ENCODE assay signal across 29 mouse cellular contexts in genomic region chr6:142451381-142451780, GRCm38 (mm10). TPM values are rescaled to one million over a fixed set of nuclear protein-coding genes. Genes with fewer than 3 reads are reported as not detected.
DNase-seq lines count a peak whose midpoint lies in the region; ATAC-seq lines count a peak whose summit lies in the region.
"Had no signal": no experiment of that assay in that cellular context is flagged by ENCODE, and none has a peak within 500 bp of the region (broad histone marks: within the 10 kb centered on the region; RNA-seq: fewer than 3 reads in every experiment).

No protein-coding gene starts in this region.

- H3K4me3 ChIP-seq in heart, embryonic 13.5 days = no peak overlapping the region
- no peak overlapping the region for H3K4me3 ChIP-seq in kidney, embryonic 14.5 days (ENCODE audit: low read length)
- H3K4me3 ChIP-seq: heart, embryonic 10.5 days; hindbrain, embryonic 15.5 days; intestine, embryonic 15.5 days; limb, embryonic 15.5 days; midbrain, embryonic 12.5 days; neural tube, embryonic 15.5 days had no signal

- H3K9ac ChIP-seq in heart, embryonic 13.5 days = no peak overlapping the region
- H3K9ac ChIP-seq in kidney, embryonic 14.5 days (ENCODE audit: low read depth, low read length) = no peak overlapping the region
- H3K9ac ChIP-seq: forebrain, postnatal 0 days; hindbrain, embryonic 15.5 days; intestine, embryonic 15.5 days; limb, embryonic 15.5 days; lung, embryonic 14.5 days; midbrain, embryonic 12.5 days; neural tube, embryonic 15.5 days had no signal

- no peaks in the 10 kb centered on the region for H3K4me1 ChIP-seq in heart, embryonic 13.5 days
- H3K4me1 ChIP-seq in kidney, embryonic 14.5 days (ENCODE audit: control insufficient read depth, insufficient read depth, low read length) = no peaks in the 10 kb centered on the region
- H3K4me1 ChIP-seq: heart, embryonic 10.5 days; hindbrain, embryonic 15.5 days; intestine, embryonic 15.5 days; limb, embryonic 15.5 days; midbrain, embryonic 12.5 days; neural tube, embryonic 15.5 days had no signal

- H3K27me3 ChIP-seq in heart, embryonic 13.5 days (replicated peaks) = 0 out of 2 replicates have a peak, but pooled peaks cover 3% of the 10 kb centered on the region
- H3K27me3 ChIP-seq in kidney, embryonic 14.5 days (ENCODE audit: control insufficient read depth, insufficient read depth, low read length) = no peaks in the 10 kb centered on the region
- H3K27me3 ChIP-seq: hindbrain, embryonic 15.5 days; intestine, embryonic 15.5 days; limb, embryonic 15.5 days; midbrain, embryonic 12.5 days; neural tube, embryonic 15.5 days had no signal

- no peaks in the 10 kb centered on the region for H3K36me3 ChIP-seq in heart, embryonic 13.5 days
- H3K36me3 ChIP-seq in kidney, embryonic 14.5 days (ENCODE audit: control insufficient read depth, insufficient read depth, low read length) = no peaks in the 10 kb centered on the region
- H3K36me3 ChIP-seq: heart, embryonic 10.5 days; hindbrain, embryonic 15.5 days; intestine, embryonic 15.5 days; limb, embryonic 15.5 days; midbrain, embryonic 12.5 days; neural tube, embryonic 15.5 days had no signal

- no peak overlapping the region for H3K27ac ChIP-seq in heart, embryonic 13.5 days (replicated peaks)
- no peak overlapping the region for H3K27ac ChIP-seq in kidney, embryonic 14.5 days (ENCODE audit: low read depth, low read length)
- H3K27ac ChIP-seq: heart, embryonic 10.5 days; hindbrain, embryonic 15.5 days; intestine, embryonic 15.5 days; limb, embryonic 15.5 days; midbrain, embryonic 12.5 days; neural tube, embryonic 15.5 days had no signal

- no peaks in the 10 kb centered on the region for H3K9me3 ChIP-seq in heart, embryonic 13.5 days
- H3K9me3 ChIP-seq in kidney, embryonic 14.5 days (ENCODE audit: control insufficient read depth, low read length) = no peaks in the 10 kb centered on the region
- H3K9me3 ChIP-seq: heart, embryonic 10.5 days; hindbrain, embryonic 15.5 days; intestine, embryonic 15.5 days; limb, embryonic 15.5 days; midbrain, embryonic 12.5 days; neural tube, embryonic 15.5 days had no signal

- WGBS in heart, embryonic 13.5 days = 54% methylated on average over 12 of the region's 12 CpGs
- WGBS in kidney, embryonic 14.5 days = 66% methylated on average over 12 of the region's 12 CpGs

- intact Hi-C loops in heart, postnatal 25 days (cut with DNase I) = no loop called here

- H3K4me2 ChIP-seq in heart, embryonic 13.5 days = 0 out of 2 replicates have a peak overlapping the region, but pooled peaks have one; percentile 25
- no peak overlapping the region for H3K4me2 ChIP-seq in kidney, embryonic 14.5 days (replicated peaks; ENCODE audit: low read depth, low read length)
- H3K4me2 ChIP-seq: hindbrain, embryonic 15.5 days; intestine, embryonic 15.5 days; limb, embryonic 15.5 days; lung, embryonic 14.5 days; midbrain, embryonic 12.5 days; neural tube, embryonic 15.5 days had no signal

- DNase-seq in adrenal gland, postnatal 10 days = peak; percentile 15
- DNase-seq in adrenal gland, adult 8-10 months = no peak
- DNase-seq in heart, postnatal 25 days (ENCODE audit: low spot score) = no peak
- DNase-seq in kidney, adult 9 months = peak; percentile 14
- DNase-seq in lung, postnatal 25 days (ENCODE audit: low spot score) = peak; percentile 16
- DNase-seq in lung, postnatal 10 days = no peak
- DNase-seq: adrenal gland, postnatal 25 days; cerebellum, adult 8-10 months; forebrain, postnatal 0 days; gastrocnemius, postnatal 14 days; layer of hippocampus, adult 9-11 months; lung, embryonic 14.5 days; thymus, adult 18-20 months; thymus, postnatal 36 days had no signal

- ATAC-seq in heart, embryonic 13.5 days (ENCODE audit: extremely low read depth, insufficient number of reproducible peaks, low FRiP score, low TSS enrichment) = no peak
- ATAC-seq in kidney, embryonic 14.5 days (ENCODE audit: low FRiP score, low TSS enrichment) = no peak
- ATAC-seq: forebrain, postnatal 0 days; intestine, embryonic 15.5 days had no signal

RNA-seq across cellular contexts. Expression of gene Gys2, which starts 21.5 kb away (rescaled TPM):
- total RNA-seq in adrenal gland, postnatal 10 days (2021) = 10 to 100 TPM in 1 of 2 experiments, 1 to 10 TPM in 1; 9.9 to 42.7 TPM
- 10 to 100 TPM in 1 of 4 experiments, 1 to 10 TPM in 3; 1.4 to 10.7 (median 5.0) TPM for total RNA-seq in adrenal gland, adult 8-10 months (2022)
- polyA plus RNA-seq in heart, embryonic 13.5 days (2015; fragmentation: Nextera tagmentation; extraction: Ambion mirVana) = 0.23 and 2.5 TPM in 2 replicates
- under 1 TPM in 1 of 2 experiments, not detected in 1; 0.08 TPM for total RNA-seq in heart, postnatal 25 days (2021)
- not detected in 2 replicates for polyA plus RNA-seq in kidney, embryonic 14.5 days (2014; fragmentation: Nextera tagmentation; extraction: Ambion mirVana)
- total RNA-seq: forebrain, postnatal 0 days; hematopoietic stem cell, adult 5-6 weeks; left cerebral cortex, adult 18-20 months; left cerebral cortex, postnatal 25 days; megakaryocyte, adult 5-6 weeks had no signal
- polyA plus RNA-seq: brain, embryonic 14.5 days; forebrain, embryonic 11.5 days; hindbrain, embryonic 15.5 days; limb, embryonic 15.5 days; lung, embryonic 14.5 days; midbrain, embryonic 12.5 days; neural tube, embryonic 15.5 days; small intestine, adult 2 months had no signal

RNA-seq across cellular contexts. Expression of gene Spx, which starts 38.1 kb away (rescaled TPM):
- under 1 TPM in 1 of 2 experiments, not detected in 1; 0.18 TPM for total RNA-seq in adrenal gland, postnatal 10 days (2021)
- 1 to 10 TPM in 1 of 4 experiments, under 1 TPM in 3; 0.38 to 1.7 (median 0.81) TPM for total RNA-seq in adrenal gland, adult 8-10 months (2022)
- 0.27 and 0.59 TPM in 2 replicates for polyA plus RNA-seq in heart, embryonic 13.5 days (2015; fragmentation: Nextera tagmentation; extraction: Ambion mirVana)
- not detected for total RNA-seq in heart, postnatal 25 days (2021)
- 0.43 and 0.95 TPM in 2 replicates for polyA plus RNA-seq in kidney, embryonic 14.5 days (2014; fragmentation: Nextera tagmentation; extraction: Ambion mirVana)
- total RNA-seq: hematopoietic stem cell, adult 5-6 weeks had no signal

RNA-seq across cellular contexts. Expression of gene Ldhb, which starts 56.4 kb away (rescaled TPM):
- 100 to 1,000 TPM; 483 to 579 TPM for total RNA-seq in adrenal gland, postnatal 10 days (2021)
- 100 to 1,000 TPM; 147 to 183 (median 159) TPM for total RNA-seq in adrenal gland, adult 8-10 months (2022)
- polyA plus RNA-seq in heart, embryonic 13.5 days (2015; fragmentation: Nextera tagmentation; extraction: Ambion mirVana) = 990 and 1,118 TPM in 2 replicates
- 1,000 to 10,000 TPM; 2,652 to 2,667 TPM for total RNA-seq in heart, postnatal 25 days (2021)
- polyA plus RNA-seq in kidney, embryonic 14.5 days (2014; fragmentation: Nextera tagmentation; extraction: Ambion mirVana) = 578 and 592 TPM in 2 replicates

Comparison
In these comparisons a context has a peak if more than half of its experiments do, and no peak if none do; other contexts are left out.
1. DNase-seq: peak in adrenal gland, postnatal 10 days (single experiment), kidney, adult 9 months (single experiment) and lung, postnatal 25 days (single experiment); none in adrenal gland, adult 8-10 months (single experiment), heart, postnatal 25 days (single experiment) and lung, postnatal 10 days (single experiment).
2. RNA of gene Ldhb, which starts 56.4 kb away (total RNA-seq): 2,652 to 2,667 TPM in heart, postnatal 25 days; 483 to 579 TPM in adrenal gland, postnatal 10 days and 147 to 183 TPM in adrenal gland, adult 8-10 months; every median in the first group is over 4 times any median in the second.